Mouse (Mus musculus): Measurements from ENCODE around the gene Kifap3.
"Not testable (repeated sequence)": the region's sequence is repeated elsewhere in the genome, so short reads cannot be mapped to it uniquely, and the experiment has no call there.

Kifap3 gene

GRCm38 (mm10) chr1:163779336-163780115, at the start of gene Kifap3:
Kifap3 (plus strand) TSS chr1:163779583.
- in situ Hi-C loops (cut with MboI): no loop called here

DNA sequence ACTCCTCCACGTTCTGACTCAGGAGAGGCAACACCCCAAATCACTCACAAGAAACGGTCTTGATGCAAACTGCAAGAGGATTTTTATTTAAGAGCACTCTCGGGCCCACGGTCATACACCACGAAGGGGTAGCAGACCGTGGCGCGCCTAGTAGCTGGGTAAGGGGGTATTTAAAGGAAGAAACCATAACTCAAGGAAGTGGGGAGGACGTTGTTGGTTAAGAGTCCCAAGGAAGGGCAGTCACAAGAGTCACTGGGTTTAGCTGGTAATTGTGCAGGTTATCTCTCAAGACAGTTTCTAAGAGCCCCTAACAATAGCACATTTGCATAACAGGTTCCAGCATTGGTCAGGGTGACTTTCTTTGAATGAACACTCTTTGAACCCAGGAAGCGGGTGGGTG, 48.2 kb upstream of the Kifap3 start:
- in situ Hi-C loops (cut with MboI): not testable (repeated sequence)

- in situ Hi-C loops (cut with MboI): no loop called here
These were observed 42.7 kb upstream of the Kifap3 start for GRCm38 (mm10) chr1:163736441-163737238.

DNA sequence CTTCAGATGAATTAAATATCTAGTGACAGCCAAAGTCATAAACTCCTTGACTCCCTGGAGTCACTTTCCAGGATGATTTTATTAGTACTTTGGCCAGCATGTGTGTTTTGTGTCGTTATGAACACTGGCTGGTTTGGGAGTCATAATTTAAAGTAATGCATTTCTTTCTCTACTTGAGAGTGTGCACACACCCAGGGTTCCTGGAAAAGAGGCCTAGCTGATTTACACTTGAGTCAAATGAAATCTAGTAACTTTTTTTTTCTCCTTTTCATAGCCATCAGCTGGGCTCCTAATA, 42.2 kb upstream of the Kifap3 start:
- in situ Hi-C loops (cut with MboI): no loop called here

- in situ Hi-C loops (cut with MboI): no loop called here
These were observed 27.9 kb upstream of the Kifap3 start for GRCm38 (mm10) chr1:163751360-163751992.

DNA sequence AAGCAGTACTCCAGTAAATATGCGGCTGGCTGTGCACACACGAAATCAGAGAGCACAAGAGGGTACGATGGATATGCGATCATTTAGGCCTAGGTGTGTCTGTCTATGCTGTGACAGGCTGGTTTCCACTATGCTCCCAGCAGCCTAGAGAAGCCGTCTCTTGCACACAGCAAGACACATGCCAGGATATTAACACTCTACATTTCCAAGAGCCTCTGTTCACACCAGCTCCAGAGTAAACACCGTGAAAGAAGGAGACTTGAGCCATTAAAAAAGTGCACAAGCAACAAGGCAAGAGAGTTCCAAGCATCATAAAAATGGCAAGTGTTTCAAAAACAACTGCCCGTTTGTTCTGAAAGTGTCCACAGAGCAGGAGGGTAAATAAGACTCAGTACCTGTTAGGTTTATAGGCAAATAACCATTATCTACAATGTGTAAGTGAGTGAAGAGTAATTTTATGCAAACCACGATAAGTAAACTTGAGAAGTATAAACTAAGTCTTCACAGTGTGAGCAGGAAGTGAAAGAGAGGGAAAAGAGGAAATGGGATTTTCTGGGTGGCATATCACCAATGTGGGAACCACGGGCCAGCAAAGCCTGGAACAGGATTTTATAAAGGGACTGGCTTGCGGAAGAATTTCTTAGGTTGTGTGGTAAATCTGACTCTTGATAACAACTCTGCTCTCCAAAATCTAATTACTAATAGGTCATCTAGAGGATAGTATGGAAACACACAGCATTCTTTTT, 21.7 kb upstream of the Kifap3 start:
- in situ Hi-C loops (cut with MboI): no loop called here

DNA sequence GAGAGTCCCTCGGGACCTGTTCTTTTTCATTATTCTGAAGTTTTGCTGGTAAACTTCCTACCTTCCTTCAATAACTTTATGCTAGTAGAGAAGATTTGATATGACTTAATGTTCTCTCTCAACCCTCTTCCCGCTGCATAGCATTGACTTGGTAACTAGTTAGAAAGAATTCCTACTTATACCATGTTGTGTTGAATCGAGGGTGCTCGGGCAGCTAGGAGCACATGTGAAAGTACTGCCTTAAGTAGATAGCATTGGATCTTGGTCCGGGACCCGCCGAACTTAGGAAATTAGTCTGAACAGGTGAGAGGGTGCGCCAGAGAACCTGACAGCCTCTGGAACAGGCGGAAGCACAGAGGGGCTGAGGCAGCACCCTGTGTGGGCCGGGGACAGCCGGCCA, 4.2 kb downstream of the Kifap3 start:
- in situ Hi-C loops (cut with MboI): not testable (repeated sequence)

DNA sequence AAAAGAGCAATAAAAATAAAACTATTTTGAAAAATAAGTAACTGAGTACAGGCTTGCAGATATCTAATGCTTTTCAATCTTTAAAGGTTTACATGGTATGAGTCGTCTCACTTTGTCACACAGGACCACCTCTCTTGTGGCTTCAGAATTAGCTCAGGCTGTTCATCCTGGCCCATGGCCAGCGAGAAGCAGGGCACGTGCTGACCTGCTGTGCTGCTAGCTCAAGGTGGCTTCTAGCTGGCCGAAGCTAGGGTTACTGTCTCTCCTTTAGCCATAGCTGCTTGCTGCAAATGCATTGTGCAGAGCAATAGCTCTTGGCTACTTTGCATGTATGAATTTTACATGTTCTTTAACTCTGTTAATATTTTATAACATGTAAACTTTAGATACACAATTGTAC, 42.0 kb downstream of the Kifap3 start:
- in situ Hi-C loops (cut with MboI): no loop called here

DNA sequence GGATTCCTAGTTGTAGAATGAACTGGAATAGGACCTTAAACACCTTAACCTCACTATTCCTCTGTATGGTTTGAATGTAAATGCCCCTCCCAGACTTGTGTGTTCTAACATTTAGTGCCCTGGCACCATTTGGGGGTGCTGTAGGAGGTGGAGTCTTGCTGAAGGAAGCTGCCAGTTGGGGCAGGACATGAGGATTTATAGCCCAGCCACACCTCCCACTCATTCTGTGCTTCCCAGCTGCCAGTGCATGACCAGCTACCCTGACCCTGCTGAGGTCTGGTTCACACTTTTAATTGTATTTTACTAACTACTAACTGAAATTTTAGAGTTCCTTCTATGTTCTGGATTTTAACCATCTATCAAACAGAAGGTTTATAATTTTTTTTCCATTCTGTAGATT, 50.1 kb downstream of the Kifap3 start:
- in situ Hi-C loops (cut with MboI): no loop called here

- in situ Hi-C loops (cut with MboI): no loop called here
These were observed 54.7 kb downstream of the Kifap3 start for GRCm38 (mm10) chr1:163834066-163834465.

DNA sequence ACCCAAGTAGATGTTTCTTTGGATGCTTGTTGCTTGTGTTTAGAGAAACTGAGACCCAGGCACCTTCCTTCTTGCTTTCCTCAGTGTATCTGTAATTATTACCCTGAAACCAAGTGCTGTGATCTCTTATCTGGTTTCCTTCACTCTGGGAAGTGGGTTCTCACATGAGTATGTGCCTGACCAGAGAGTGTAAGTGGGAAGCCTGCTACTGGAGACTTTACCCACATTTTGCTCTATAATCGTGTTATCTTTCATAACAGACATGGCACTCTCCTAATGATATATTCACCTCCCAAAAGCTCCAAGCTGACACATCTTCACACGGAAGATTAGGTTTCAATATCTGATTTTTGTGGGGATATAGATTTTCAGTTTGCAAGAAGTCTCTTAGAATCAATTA, 55.7 kb downstream of the Kifap3 start:
- in situ Hi-C loops (cut with MboI): no loop called here

DNA sequence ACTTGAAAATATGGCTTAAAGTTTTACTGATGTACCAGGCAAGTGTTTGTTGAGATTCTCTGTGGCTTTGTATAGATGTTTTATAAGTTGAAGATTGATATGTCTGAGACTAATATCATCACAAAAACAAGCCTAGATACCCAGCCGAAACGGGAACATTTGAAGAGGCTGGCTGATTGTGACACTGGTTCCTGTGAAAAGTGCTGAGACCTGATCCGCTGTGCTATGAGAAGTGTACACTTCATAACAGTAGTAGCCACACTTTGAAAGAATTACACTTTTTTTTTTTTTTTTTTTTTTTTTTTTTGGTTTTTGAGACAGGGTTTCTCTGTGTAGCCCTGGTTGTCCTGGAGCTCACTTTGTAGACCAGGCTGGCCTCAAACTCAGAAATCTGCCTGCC, 59.1 kb downstream of the Kifap3 start:
- in situ Hi-C loops (cut with MboI): not testable (repeated sequence)

DNA sequence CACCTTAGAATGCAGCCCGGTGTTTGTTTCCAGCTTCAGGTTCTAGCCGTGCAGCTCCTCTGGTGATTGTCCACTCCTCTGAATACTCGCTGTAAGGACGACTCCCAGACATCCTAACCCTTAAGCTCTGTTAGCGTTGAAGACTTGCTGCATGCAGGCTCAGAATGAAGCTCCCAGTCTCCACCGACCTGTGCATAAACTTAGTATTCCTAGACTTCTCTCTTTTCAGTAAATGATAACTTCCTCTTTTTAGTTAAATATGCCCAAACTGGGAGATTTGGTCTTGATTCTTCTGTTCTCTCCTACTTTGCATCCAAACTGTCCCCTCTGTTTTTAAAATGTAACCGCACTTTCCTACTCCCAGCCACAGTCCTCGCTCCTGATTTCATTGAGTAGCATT, 61.2 kb downstream of the Kifap3 start:
- in situ Hi-C loops (cut with MboI): no loop called here

- in situ Hi-C loops (cut with MboI): no loop called here
These were observed 62.9 kb downstream of the Kifap3 start for GRCm38 (mm10) chr1:163842238-163842637.

- in situ Hi-C loops (cut with MboI): no loop called here
These were observed 64.5 kb downstream of the Kifap3 start for GRCm38 (mm10) chr1:163843899-163844298.

DNA sequence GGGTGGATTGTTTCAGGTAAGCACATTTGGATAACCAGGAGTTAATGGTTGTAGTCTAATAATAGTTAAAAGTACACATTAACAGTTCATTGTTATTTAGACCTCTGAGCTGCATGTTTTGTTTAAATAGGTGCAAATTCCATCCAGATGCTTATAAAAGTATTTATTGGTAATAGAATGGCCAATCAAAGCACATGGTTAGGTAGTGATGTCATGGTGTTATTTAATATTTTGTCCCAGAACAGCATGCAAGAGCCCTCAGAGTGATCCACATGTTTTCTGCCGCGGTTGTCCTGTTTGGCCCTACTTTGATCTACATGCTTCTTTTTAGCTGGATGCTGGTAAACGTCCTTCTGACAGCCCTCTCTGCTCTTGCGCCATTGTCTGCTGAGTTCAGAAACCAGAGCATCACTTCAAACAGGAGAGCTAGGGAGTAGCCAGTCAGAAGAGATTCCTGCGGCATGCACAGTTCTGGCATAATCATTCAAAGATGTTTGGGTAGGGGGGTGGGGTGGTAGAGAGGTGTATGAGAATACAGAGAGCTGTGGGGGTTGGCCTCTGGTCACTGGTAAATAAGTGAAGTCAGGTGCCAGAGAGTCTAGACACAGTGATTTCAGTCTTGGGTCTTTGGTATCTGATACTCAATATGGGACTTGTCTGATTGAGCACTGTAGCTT, 73.6 kb downstream of the Kifap3 start:
- in situ Hi-C loops (cut with MboI): no loop called here

DNA sequence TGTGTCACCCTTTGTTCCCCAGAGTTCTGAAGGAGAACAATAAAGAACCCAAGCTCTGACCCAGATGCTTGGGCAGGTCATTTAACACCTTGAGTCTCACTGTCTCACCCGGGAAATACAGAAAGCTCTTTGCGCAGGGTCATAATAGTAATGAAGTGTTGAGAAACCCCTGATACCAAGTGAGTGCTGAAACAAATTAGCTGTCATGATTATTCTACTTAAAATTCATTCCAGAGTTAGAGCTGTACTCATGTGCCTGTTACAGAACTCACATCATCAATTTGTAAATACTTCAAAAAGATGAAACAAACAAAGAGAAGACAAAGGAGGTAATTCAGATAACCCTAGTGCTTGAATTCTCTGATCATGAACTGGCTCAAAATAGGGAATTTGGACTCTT, 79.0 kb downstream of the Kifap3 start:
- in situ Hi-C loops (cut with MboI): no loop called here

DNA sequence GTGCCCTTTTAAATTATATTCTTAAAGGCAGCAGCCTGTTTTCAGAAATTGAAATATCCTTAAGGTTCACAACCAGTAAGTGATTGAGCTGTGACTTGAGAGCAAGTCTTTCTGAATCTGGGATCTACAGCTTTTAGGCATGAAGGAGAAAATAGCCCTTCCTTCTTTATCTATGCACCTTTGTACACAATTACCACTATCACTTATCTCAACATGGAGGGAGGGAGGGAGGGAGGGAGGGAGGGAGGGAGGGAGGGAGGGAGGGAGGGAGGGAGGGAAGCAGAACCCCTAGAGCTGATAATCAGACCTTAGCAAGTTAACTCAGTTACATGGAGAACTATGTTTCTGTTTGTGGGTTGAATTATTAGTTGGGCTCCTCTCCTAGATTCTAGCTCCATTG, 82.2 kb downstream of the Kifap3 start:
- in situ Hi-C loops (cut with MboI): no loop called here

DNA sequence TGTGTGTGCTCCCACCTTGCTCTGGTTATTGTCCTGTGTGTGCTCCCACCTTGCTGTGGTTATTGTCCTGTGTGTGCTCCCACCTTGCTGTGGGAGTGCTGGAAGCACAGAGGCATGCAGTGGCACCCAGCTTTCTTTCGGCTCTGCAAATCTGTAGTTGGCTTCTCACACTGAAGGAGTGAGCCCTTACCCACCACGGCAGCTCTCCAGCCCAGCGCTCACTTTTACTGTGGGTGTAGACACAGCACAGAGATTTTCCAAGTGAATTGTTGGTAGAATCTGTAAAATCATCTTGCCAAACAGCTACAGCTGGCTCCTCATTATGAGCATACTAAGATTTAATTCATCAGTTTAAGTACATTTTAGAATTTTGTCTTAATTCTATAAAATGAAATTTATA, 93.8 kb downstream of the Kifap3 start:
- in situ Hi-C loops (cut with MboI): no loop called here

DNA sequence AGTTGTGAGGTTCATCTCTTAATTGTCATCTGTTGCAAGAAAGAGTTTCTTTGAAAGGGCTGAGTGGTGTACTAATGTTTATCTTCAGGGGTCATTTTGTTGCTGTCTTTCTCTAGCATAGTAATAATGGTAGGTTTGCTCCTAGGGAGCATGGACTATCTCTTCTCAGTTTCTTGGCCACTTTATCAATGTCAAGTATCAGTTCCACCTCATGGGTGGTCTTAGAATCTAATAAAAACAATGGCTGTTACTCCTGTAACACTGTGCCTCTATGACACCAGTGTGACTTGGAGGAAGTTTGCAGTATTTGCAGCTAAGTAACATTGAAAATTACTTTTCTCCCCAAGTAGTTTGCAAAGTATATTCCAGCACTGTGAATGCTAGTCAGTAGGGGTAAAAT, 110.2 kb downstream of the Kifap3 start:
- in situ Hi-C loops (cut with MboI): no loop called here

DNA sequence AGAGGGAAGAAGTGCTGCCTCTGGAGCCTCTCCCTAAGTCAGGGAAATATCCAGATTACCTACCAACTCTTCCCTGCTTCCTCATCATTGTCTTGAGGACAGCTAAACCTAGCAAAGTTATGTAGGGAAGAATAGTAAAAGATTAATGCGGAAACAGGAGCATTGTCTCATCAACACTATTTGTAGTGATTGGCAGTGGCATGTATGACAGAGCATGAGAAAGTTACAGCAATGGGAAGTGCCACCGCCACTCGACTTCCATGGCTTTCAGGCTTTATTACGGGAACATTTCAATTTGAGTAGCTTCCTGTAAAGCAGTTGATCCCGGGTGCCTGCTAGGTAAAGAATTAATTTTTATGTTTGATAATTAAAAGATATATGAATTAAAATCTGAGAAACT, 113.9 kb downstream of the Kifap3 start:
- in situ Hi-C loops (cut with MboI): no loop called here

All from mature B cell (primary cell).